Mouse (Mus musculus) cortical plate, adult 2 months (tissue): ENCODE measurements around the gene Mtpn.

Experiments used
- CTCF ChIP-seq: fragments of 200-500 bp; IDR thresholded peaks from 2 replicates; pipeline ENCODE4 v1.5.1; 2011; ENCODE audit warnings: mild to moderate bottlenecking, control low read depth, low read length; ENCODE audit not compliant: insufficient read depth; ENCODE audit errors: extremely low read depth
- POLR2A ChIP-seq: fragments of 200-500 bp; IDR thresholded peaks from 2 replicates; pipeline ENCODE4 v1.6.1; 2011; ENCODE audit warnings: mild to moderate bottlenecking, low read length, control low read depth; ENCODE audit not compliant: insufficient read depth; ENCODE audit errors: extremely low read depth

DNA sequence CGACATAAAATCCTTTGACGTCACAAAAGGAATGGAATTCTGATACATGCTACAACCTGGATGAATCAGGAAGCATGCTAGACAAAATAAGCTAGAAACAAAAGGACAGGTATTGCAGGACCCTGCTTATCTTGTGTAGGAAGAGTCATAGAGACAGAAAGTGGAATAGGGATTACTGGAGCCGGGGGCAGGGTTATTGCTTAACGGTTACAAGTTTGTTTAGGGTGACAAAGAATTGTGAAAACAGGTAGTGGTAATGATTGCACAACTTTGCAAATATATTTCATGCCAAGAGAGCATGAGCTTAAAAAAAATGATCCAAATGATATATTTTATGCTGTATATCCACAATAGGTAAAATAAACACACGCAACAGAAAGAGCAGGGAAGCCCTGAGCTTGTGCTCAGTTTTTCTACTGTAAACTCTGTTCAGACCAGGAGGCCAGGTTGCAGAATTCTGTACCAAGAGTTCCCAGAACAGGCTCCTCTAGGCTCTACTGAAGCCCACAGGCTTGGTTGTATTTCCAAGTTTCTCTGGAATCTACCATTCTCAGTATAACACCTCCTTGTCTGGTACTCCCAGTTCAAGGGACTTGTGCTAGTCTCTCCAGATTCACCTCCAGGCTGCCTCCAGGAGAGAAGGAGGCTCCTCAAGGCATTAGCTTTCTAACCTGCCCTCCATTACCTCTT is 39.6 kb downstream of the Mtpn start:
- TF ChIP-seq CTCF (no peak), POLR2A (no peak)
